Comparison of ENCODE assay signal across 8 mouse cellular contexts in the genomic region with DNA sequence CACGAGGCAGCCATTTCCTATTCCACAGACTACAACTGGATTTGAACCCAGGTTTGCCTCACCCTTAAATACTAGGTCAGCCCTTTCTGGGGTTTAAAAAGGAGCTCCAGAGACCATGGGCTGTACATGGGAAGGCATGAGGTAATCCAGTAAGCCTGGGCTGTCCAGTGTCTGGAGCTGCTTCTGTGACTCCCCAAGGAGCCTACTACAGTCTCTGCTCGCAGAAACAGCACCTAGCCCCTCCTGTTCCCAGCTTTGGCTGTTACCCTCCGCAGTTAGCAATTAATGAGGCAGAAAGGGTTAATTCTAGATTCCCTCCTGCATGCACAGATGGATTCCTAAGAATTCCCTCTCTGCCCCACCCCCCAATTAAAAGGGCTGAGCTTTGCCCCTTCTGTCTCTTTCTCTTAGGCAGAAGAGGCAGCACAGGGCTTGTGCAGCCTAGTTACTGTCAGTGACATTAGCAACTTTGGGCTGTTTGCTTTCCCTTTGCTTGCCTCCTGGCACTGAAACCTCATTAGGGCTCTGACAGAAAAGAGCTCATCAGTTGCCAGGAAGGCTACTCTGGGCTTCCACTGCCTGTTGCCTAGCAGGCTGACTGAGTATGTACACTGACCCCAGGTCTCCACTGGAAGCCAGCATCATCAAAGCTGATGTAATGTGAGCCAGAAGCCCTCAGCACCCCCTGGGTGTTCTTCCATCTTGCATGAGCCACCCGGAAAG. TPM values are rescaled to one million over a fixed set of nuclear protein-coding genes. Genes with fewer than 3 reads are reported as not detected.
DNase-seq lines count a peak whose midpoint lies in the region; ATAC-seq lines count a peak whose summit lies in the region.

A gene (plus strand): TSS at position 424 of the 723 bp plus-strand sequence.

- no peaks in the 10 kb centered on the region for H3K9me3 ChIP-seq in embryonic facial prominence, embryonic 10.5 days
- H3K9me3 ChIP-seq in kidney, embryonic 16.5 days (ENCODE audit: low read length): no peaks in the 10 kb centered on the region
- no peaks in the 10 kb centered on the region for H3K9me3 ChIP-seq in neural tube, embryonic 11.5 days (ENCODE audit: control insufficient read depth, low read length)
- H3K9me3 ChIP-seq in heart, embryonic 10.5 days: no peaks in the 10 kb centered on the region

- ATAC-seq in kidney, embryonic 16.5 days (ENCODE audit: low FRiP score, low TSS enrichment): peak; percentile 51; the same call in 1 of the 2 replicates
- no peak for ATAC-seq in neural tube, embryonic 11.5 days (ENCODE audit: insufficient read depth, low FRiP score, low TSS enrichment)

- H3K27ac ChIP-seq in embryonic facial prominence, embryonic 10.5 days (replicated peaks): peak within 1 kb of the TSS; percentile 70
- H3K27ac ChIP-seq in kidney, embryonic 16.5 days (ENCODE audit: low read length): no peak within 1 kb of the TSS
- no peak within 1 kb of the TSS for H3K27ac ChIP-seq in neural tube, embryonic 11.5 days (ENCODE audit: low read depth, low read length)
- no peak within 1 kb of the TSS; the same call in 1 of the 2 replicates for H3K27ac ChIP-seq in heart, embryonic 10.5 days

- H3K4me1 ChIP-seq in embryonic facial prominence, embryonic 10.5 days: peaks cover 35% of the 10 kb centered on the region
- H3K4me1 ChIP-seq in kidney, embryonic 16.5 days (ENCODE audit: insufficient read depth, low read length): peaks cover 14% of the 10 kb centered on the region
- H3K4me1 ChIP-seq in neural tube, embryonic 11.5 days (ENCODE audit: control insufficient read depth, insufficient read depth, low read length): peaks cover 4% of the 10 kb centered on the region; the same call in 1 of the 2 replicates
- H3K4me1 ChIP-seq in heart, embryonic 10.5 days: peaks cover 8% of the 10 kb centered on the region; the same call in 1 of the 2 replicates

- DNase-seq in kidney, adult 8-10 months: peak; percentile 2 to 16
- DNase-seq in kidney, postnatal 14 days: no peak
- DNase-seq in embryonic facial prominence, embryonic 10.5 days (ENCODE audit: low spot score): peak; percentile 59
- peak; percentile 60 for DNase-seq in neural tube, embryonic 11.5 days (ENCODE audit: low spot score)
- no peak for DNase-seq in thymus, adult 18-20 months
- DNase-seq in heart, embryonic 10.5 days (ENCODE audit: low spot score): no peak
- no peak for DNase-seq in adrenal gland, adult 2 months

- no peak within 1 kb of the TSS for H3K9ac ChIP-seq in kidney, embryonic 16.5 days (replicated peaks; ENCODE audit: low read length)
- H3K9ac ChIP-seq in neural tube, embryonic 11.5 days (ENCODE audit: low read length): no peak within 1 kb of the TSS

- no peak within 1 kb of the TSS for H3K4me3 ChIP-seq in embryonic facial prominence, embryonic 10.5 days
- no peak within 1 kb of the TSS for H3K4me3 ChIP-seq in kidney, embryonic 16.5 days (ENCODE audit: low read length)
- H3K4me3 ChIP-seq in neural tube, embryonic 11.5 days (ENCODE audit: low read depth, low read length): no peak within 1 kb of the TSS
- H3K4me3 ChIP-seq in heart, embryonic 10.5 days: no peak within 1 kb of the TSS

- no peaks in the 10 kb centered on the region for H3K36me3 ChIP-seq in embryonic facial prominence, embryonic 10.5 days (replicated peaks)
- no peaks in the 10 kb centered on the region for H3K36me3 ChIP-seq in kidney, embryonic 16.5 days (ENCODE audit: insufficient read depth, low read length)
- H3K36me3 ChIP-seq in neural tube, embryonic 11.5 days (ENCODE audit: control insufficient read depth, insufficient read depth, low read length): no peaks in the 10 kb centered on the region
- H3K36me3 ChIP-seq in heart, embryonic 10.5 days: no peaks in the 10 kb centered on the region

- no peaks in the 10 kb centered on the region for H3K27me3 ChIP-seq in embryonic facial prominence, embryonic 10.5 days (replicated peaks; ENCODE audit: low read depth, poor library complexity, severe bottlenecking)
- H3K27me3 ChIP-seq in kidney, embryonic 16.5 days (ENCODE audit: insufficient read depth, low read length): no peaks in the 10 kb centered on the region
- H3K27me3 ChIP-seq in neural tube, embryonic 11.5 days (ENCODE audit: control insufficient read depth, insufficient read depth, low read length): no peaks in the 10 kb centered on the region
- no peaks in the 10 kb centered on the region for H3K27me3 ChIP-seq in heart, embryonic 10.5 days (ENCODE audit: insufficient read depth, poor library complexity, severe bottlenecking)

- WGBS in embryonic facial prominence, embryonic 10.5 days: 27% methylated on average over 4 of the region's 4 CpGs
- 25% methylated on average over 4 of the region's 4 CpGs for WGBS in kidney, embryonic 16.5 days
- WGBS in neural tube, embryonic 11.5 days: 31% methylated on average over 4 of the region's 4 CpGs
- WGBS in heart, embryonic 10.5 days: 54% methylated on average over 4 of the region's 4 CpGs

- no peak within 1 kb of the TSS for H3K4me2 ChIP-seq in kidney, embryonic 16.5 days (replicated peaks; ENCODE audit: low read depth, low read length)
- no peak within 1 kb of the TSS for H3K4me2 ChIP-seq in neural tube, embryonic 11.5 days (ENCODE audit: low read depth)

RNA-seq across cellular contexts. Expression of the gene that starts here (rescaled TPM):
- polyA plus RNA-seq in embryonic facial prominence, embryonic 10.5 days (2016; fragmentation: Nextera tagmentation; extraction: Ambion mirVana): 0.05 TPM in 1 of 2 replicates, not detected in the other
- polyA plus RNA-seq in kidney, embryonic 16.5 days (2015; fragmentation: Nextera tagmentation; extraction: Ambion mirVana): not detected in 2 replicates
- polyA plus RNA-seq in neural tube, embryonic 11.5 days (2014; fragmentation: Nextera tagmentation; extraction: Ambion mirVana): 0.08 TPM in 1 of 2 replicates, not detected in the other
- not detected in 2 replicates for polyA plus RNA-seq in heart, embryonic 10.5 days (2016; fragmentation: Nextera tagmentation; extraction: Ambion mirVana)
- total RNA-seq in adrenal gland, adult 2 months (2021): under 1 TPM in 1 of 2 experiments, not detected in 1; 0.09 TPM
- not detected in 2 replicates for polyA plus RNA-seq in adrenal gland, adult 2 months (2012; rRNA removed)

Comparison
In these comparisons a context has a peak if more than half of its experiments do, and no peak if none do; other contexts are left out.
1. DNase-seq: peak in kidney, adult 8-10 months (2 of 2); none in kidney, postnatal 14 days (single experiment), thymus, adult 18-20 months (0 of 2), heart, embryonic 10.5 days (single experiment) and adrenal gland, adult 2 months (single experiment).
2. Peak in DNase-seq and H3K27ac ChIP-seq in embryonic facial prominence, embryonic 10.5 days; RNA of the gene not detected or under 1 TPM.
3. Peak in ATAC-seq in kidney, embryonic 16.5 days; RNA of the gene not detected or under 1 TPM.
4. Peak in DNase-seq in neural tube, embryonic 11.5 days; RNA of the gene not detected or under 1 TPM.